ENCODE assay signal across 33 mouse cellular contexts in genomic region chr3:107804799-107805198, GRCm38 (mm10).
"Had no signal": no experiment of that assay in that cellular context is flagged by ENCODE, and none has a peak within 500 bp of the region (broad histone marks: within the 10 kb centered on the region; RNA-seq: fewer than 3 reads in every experiment).

No protein-coding gene starts in this region.

- H3K27ac ChIP-seq: heart, embryonic 10.5 days; heart, embryonic 13.5 days; heart, embryonic 15.5 days; hindbrain, embryonic 10.5 days; hindbrain, embryonic 12.5 days; hindbrain, embryonic 13.5 days; hindbrain, embryonic 14.5 days; hindbrain, embryonic 15.5 days; hindbrain, postnatal 0 days; intestine, embryonic 15.5 days; kidney, embryonic 15.5 days; kidney, postnatal 0 days had no signal

- H3K4me3 ChIP-seq: heart, embryonic 10.5 days; heart, embryonic 12.5 days; heart, embryonic 13.5 days; heart, embryonic 15.5 days; hindbrain, embryonic 10.5 days; hindbrain, embryonic 12.5 days; hindbrain, embryonic 13.5 days; hindbrain, embryonic 15.5 days; intestine, embryonic 15.5 days; kidney, embryonic 15.5 days had no signal

- ATAC-seq: hindbrain, embryonic 16.5 days; hindbrain, postnatal 0 days; inflammation-experienced regulatory T-cells, adult 6 months; intestine, embryonic 15.5 days; intestine, embryonic 16.5 days; intestine, postnatal 0 days had no signal

- DNase-seq: heart, postnatal 10 days; heart, postnatal 14 days; heart, postnatal 36 days; heart, postnatal 4 days; kidney, adult 11 months; kidney, adult 18-20 months; kidney, adult 2 months; kidney, adult 8-10 months; kidney, adult 9 months; kidney, postnatal 10 days; kidney, postnatal 14 days; kidney, postnatal 25 days; kidney, postnatal 36 days; kidney, postnatal 4 days; layer of hippocampus, adult 9-11 months; layer of hippocampus, postnatal 36 days had no signal
